ENCODE assay signal across 7 mouse cellular contexts in the genomic region with DNA sequence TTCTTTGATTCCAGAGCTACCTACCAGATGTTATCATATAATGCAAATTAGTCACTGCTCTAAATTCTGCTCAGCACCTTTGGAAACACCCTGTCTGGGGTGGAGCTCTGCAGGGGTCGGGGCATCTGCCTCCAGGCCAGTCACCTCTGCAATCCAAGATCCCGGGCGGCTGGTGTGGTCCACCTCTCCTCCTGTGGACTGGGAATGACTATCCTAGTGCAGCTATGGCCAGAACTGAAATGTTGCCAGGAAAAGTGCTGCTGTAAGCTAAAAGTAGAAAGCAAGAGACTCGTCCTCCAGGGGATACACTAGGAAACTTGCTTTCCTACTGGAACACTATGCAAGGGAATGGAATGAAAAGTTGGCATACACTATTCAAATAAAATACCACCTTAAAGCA. TPM values are rescaled to one million over a fixed set of nuclear protein-coding genes. Genes with fewer than 3 reads are reported as not detected.
A peak's percentile ranks its signal among the peaks of the same experiment; 100 is the strongest.
DNase-seq lines count a peak whose midpoint lies in the region; ATAC-seq lines count a peak whose summit lies in the region.

No protein-coding gene starts in this region.

- no peak for ATAC-seq in hindbrain, embryonic 15.5 days (ENCODE audit: low FRiP score, low read depth)
- no peak for ATAC-seq in neural tube, embryonic 15.5 days (ENCODE audit: low FRiP score)

- peak; percentile 29 for DNase-seq in lung, postnatal 10 days
- no peak for DNase-seq in lung, postnatal 25 days (ENCODE audit: low spot score)
- DNase-seq in gastrocnemius, postnatal 10 days = peak; percentile 28
- no peak for DNase-seq in ovary, postnatal 14 days (ENCODE audit: low spot score)
- DNase-seq in retina, embryonic 14.5 days (ENCODE audit: low spot score) = no peak

- peak overlapping the region; percentile 20; the same call in 1 of the 2 replicates for H3K27ac ChIP-seq in hindbrain, embryonic 15.5 days (replicated peaks)
- peak overlapping the region; percentile 58; the same call in 1 of the 2 replicates for H3K27ac ChIP-seq in neural tube, embryonic 15.5 days (replicated peaks)

- H3K4me3 ChIP-seq in hindbrain, embryonic 15.5 days = no peak overlapping the region
- H3K4me3 ChIP-seq in neural tube, embryonic 15.5 days (replicated peaks) = no peak overlapping the region

- no peaks in the 10 kb centered on the region for H3K36me3 ChIP-seq in hindbrain, embryonic 15.5 days
- no peaks in the 10 kb centered on the region for H3K36me3 ChIP-seq in neural tube, embryonic 15.5 days

- H3K9ac ChIP-seq in hindbrain, embryonic 15.5 days = no peak overlapping the region
- no peak overlapping the region for H3K9ac ChIP-seq in neural tube, embryonic 15.5 days (replicated peaks)

- H3K9me3 ChIP-seq in hindbrain, embryonic 15.5 days = no peaks in the 10 kb centered on the region
- H3K9me3 ChIP-seq in neural tube, embryonic 15.5 days (replicated peaks) = no peaks in the 10 kb centered on the region

- WGBS in hindbrain, embryonic 15.5 days = 74% methylated on average over 4 of the region's 4 CpGs
- 69% methylated on average over 4 of the region's 4 CpGs for WGBS in neural tube, embryonic 15.5 days

- no peak overlapping the region for H3K4me2 ChIP-seq in hindbrain, embryonic 15.5 days
- no peak overlapping the region for H3K4me2 ChIP-seq in neural tube, embryonic 15.5 days

- H3K27me3 ChIP-seq in hindbrain, embryonic 15.5 days = no peaks in the 10 kb centered on the region
- no peaks in the 10 kb centered on the region for H3K27me3 ChIP-seq in neural tube, embryonic 15.5 days (replicated peaks)

- peaks cover 37% of the 10 kb centered on the region for H3K4me1 ChIP-seq in hindbrain, embryonic 15.5 days (replicated peaks)
- peaks cover 43% of the 10 kb centered on the region for H3K4me1 ChIP-seq in neural tube, embryonic 15.5 days

RNA-seq across cellular contexts. Expression of gene Tmem131, which starts 22.7 kb away (rescaled TPM):
- total RNA-seq in gastrocnemius, postnatal 10 days (2021) = 10 to 100 TPM; 44.4 to 58.3 TPM
- polyA plus RNA-seq in hindbrain, embryonic 15.5 days (2015; fragmentation: Nextera tagmentation; extraction: Ambion mirVana) = 11.9 and 13.5 TPM in 2 replicates
- 11.2 and 12.8 TPM in 2 replicates for polyA plus RNA-seq in neural tube, embryonic 15.5 days (2015; fragmentation: Nextera tagmentation; extraction: Ambion mirVana)

Comparison
In these comparisons a context has a peak if more than half of its experiments do, and no peak if none do; other contexts are left out.
1. DNase-seq: peak in lung, postnatal 10 days (single experiment) and gastrocnemius, postnatal 10 days (single experiment); none in lung, postnatal 25 days (single experiment), ovary, postnatal 14 days (single experiment) and retina, embryonic 14.5 days (single experiment).